Mouse (Mus musculus) thymus, adult 2 months (tissue): ENCODE data around the gene E130309D02Rik.

Source experiments
- CTCF ChIP-seq: fragments of 200-500 bp; IDR thresholded peaks from 2 replicates; pipeline ENCODE4 v1.5.1; 2012; ENCODE audit warnings: mild to moderate bottlenecking, control low read depth, low read length, moderate library complexity, borderline replicate concordance; ENCODE audit not compliant: control insufficient read depth, poor library complexity, insufficient read depth; ENCODE audit errors: extremely low read depth
- POLR2A ChIP-seq: fragments of 200-500 bp; IDR thresholded peaks from 2 replicates; pipeline ENCODE4 v1.6.1; 2012; ENCODE audit warnings: mild to moderate bottlenecking, low read length, control low read depth, moderate library complexity; ENCODE audit not compliant: control insufficient read depth, poor library complexity, insufficient read depth; ENCODE audit errors: extremely low read depth

DNA sequence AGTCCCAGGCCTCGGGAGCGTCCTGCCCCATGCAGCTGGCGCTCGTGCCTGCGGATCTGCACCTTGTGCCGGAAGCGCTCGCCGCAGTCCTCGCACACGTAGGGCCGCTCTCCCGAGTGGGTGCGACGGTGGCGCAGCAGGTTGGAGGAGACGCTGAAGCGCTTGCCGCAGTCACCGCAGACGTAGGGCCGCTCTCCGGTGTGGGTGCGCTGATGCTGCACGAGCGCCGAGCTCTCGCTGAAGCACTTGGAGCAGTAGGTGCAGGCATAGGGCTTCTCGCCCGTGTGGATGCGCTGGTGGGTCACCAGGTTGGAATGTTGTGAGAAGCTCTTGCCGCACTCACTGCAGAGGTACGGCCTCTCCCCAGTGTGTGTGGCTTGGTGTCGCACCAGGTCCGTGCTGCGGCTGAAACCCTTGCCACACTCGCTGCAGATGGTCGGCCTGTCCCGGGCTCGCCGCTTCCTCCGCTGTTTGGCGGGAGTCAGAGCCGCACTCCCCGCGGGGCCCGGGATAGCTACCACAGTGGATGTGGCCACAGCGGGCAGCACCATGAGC lies 27.3 kb downstream of the E130309D02Rik start:
- no peak for TF ChIP-seq CTCF
- no peak for TF ChIP-seq POLR2A
